Mouse (Mus musculus): Measurements from ENCODE around the gene Dcpp2. TPM values are rescaled to one million over a fixed set of nuclear protein-coding genes. Genes with fewer than 3 reads are reported as not detected.
"Not testable (repeated sequence)": the region's sequence is repeated elsewhere in the genome, so short reads cannot be mapped to it uniquely, and the experiment has no call there.

Dcpp2 gene
- polyA plus RNA-seq, 1 experiment from 2014 or later: not detected

GRCm38 (mm10) chr17:23931157-23931556 is 50.5 kb downstream of the Dcpp2 start:
- 18% methylated on average over 5 of the region's 5 CpGs for WGBS (ENCODE audit: insufficient replicate concordance)
- H3K36me3 ChIP-seq (replicated peaks): no peaks in the 10 kb centered on the region
- no peaks in the 10 kb centered on the region for H3K4me1 ChIP-seq (replicated peaks)
- ATAC-seq (ENCODE audit: insufficient read depth): no peak
- H3K9ac ChIP-seq: no peak overlapping the region
- H3K27me3 ChIP-seq: no peaks in the 10 kb centered on the region; the same call in 1 of the 2 replicates
- H3K9me3 ChIP-seq (replicated peaks): no peaks in the 10 kb centered on the region
- no peak overlapping the region for H3K4me2 ChIP-seq
- no peak overlapping the region for H3K4me3 ChIP-seq (replicated peaks)
- H3K27ac ChIP-seq (replicated peaks): no peak overlapping the region

- no peak for ATAC-seq (ENCODE audit: insufficient read depth)
- Histone ChIP-seq H3K27me3 (no peaks in the 10 kb centered on the region), H3K4me3 (replicated peaks) (no peak within 1 kb of the TSS), H3K9me3 (replicated peaks) (no peaks in the 10 kb centered on the region), H3K4me2 (no peak within 1 kb of the TSS), H3K4me1 (replicated peaks) (no peaks in the 10 kb centered on the region), H3K9ac (no peak within 1 kb of the TSS), H3K36me3 (replicated peaks) (no peaks in the 10 kb centered on the region), H3K27ac (replicated peaks) (no peak within 1 kb of the TSS)
Measured at GRCm38 (mm10) chr17:23941372-23941771, 60.7 kb downstream of the Dcpp2 start, which contains the start of gene Sbp. TSS of gene Sbp (plus strand) at chr17:23941672.

- H3K4me3 ChIP-seq (replicated peaks); H3K36me3 ChIP-seq (replicated peaks); H3K27ac ChIP-seq (replicated peaks); H3K9me3 ChIP-seq (replicated peaks); H3K4me1 ChIP-seq (replicated peaks); ATAC-seq (ENCODE audit: insufficient read depth); H3K4me2 ChIP-seq; H3K9ac ChIP-seq; H3K27me3 ChIP-seq: not testable (repeated sequence)
- WGBS (ENCODE audit: insufficient replicate concordance): 49% methylated on average over 4 of the region's 4 CpGs
Measured at GRCm38 (mm10) chr17:23947486-23947885, 66.8 kb downstream of the Dcpp2 start.

GRCm38 (mm10) chr17:23949068-23949467 is 68.4 kb downstream of the Dcpp2 start:
- no peaks in the 10 kb centered on the region for H3K4me1 ChIP-seq (replicated peaks)
- ATAC-seq (ENCODE audit: insufficient read depth): no peak
- H3K27ac ChIP-seq (replicated peaks): no peak overlapping the region
- H3K9ac ChIP-seq: no peak overlapping the region
- no peak overlapping the region for H3K4me3 ChIP-seq (replicated peaks)
- no peak overlapping the region for H3K4me2 ChIP-seq
- no peaks in the 10 kb centered on the region for H3K9me3 ChIP-seq (replicated peaks)
- H3K36me3 ChIP-seq (replicated peaks): no peaks in the 10 kb centered on the region
- no peaks in the 10 kb centered on the region for H3K27me3 ChIP-seq
- WGBS (ENCODE audit: insufficient replicate concordance): 54% methylated on average over 2 of the region's 2 CpGs

Other genes starting within 250 kb of the Dcpp2 start
- gene Mmp25, start 235.6 kb upstream of the Dcpp2 start, polyA plus RNA-seq (2015; fragmentation: Nextera tagmentation; extraction: Ambion mirVana): 0.40 and 0.64 TPM in 2 replicates
- 0.13 TPM in 1 of 2 replicates, not detected in the other for gene Bicdl2, start 220.4 kb upstream of the Dcpp2 start, polyA plus RNA-seq (2015; fragmentation: Nextera tagmentation; extraction: Ambion mirVana)
- 20.2 and 23.5 TPM in 2 replicates for gene Hcfc1r1, start 207.3 kb upstream of the Dcpp2 start, polyA plus RNA-seq (2015; fragmentation: Nextera tagmentation; extraction: Ambion mirVana)
- gene Thoc6, start 207.0 kb upstream of the Dcpp2 start, polyA plus RNA-seq (2015; fragmentation: Nextera tagmentation; extraction: Ambion mirVana): 19.7 and 22.4 TPM in 2 replicates
- gene Tnfrsf12a, start 203.4 kb upstream of the Dcpp2 start, polyA plus RNA-seq (2015; fragmentation: Nextera tagmentation; extraction: Ambion mirVana): 5.8 and 6.4 TPM in 2 replicates
- gene Cldn6, start 201.6 kb upstream of the Dcpp2 start, polyA plus RNA-seq (2015; fragmentation: Nextera tagmentation; extraction: Ambion mirVana): 0.89 and 2.0 TPM in 2 replicates
- not detected in 2 replicates for gene Cldn9, start 196.9 kb upstream of the Dcpp2 start, polyA plus RNA-seq (2015; fragmentation: Nextera tagmentation; extraction: Ambion mirVana)
- 0.10 and 0.15 TPM in 2 replicates for gene 1520401A03Rik, start 158.1 kb upstream of the Dcpp2 start, polyA plus RNA-seq (2015; fragmentation: Nextera tagmentation; extraction: Ambion mirVana)
- gene Pkmyt1, start 154.5 kb upstream of the Dcpp2 start, polyA plus RNA-seq (2015; fragmentation: Nextera tagmentation; extraction: Ambion mirVana): 28.8 and 34.7 TPM in 2 replicates
- 7.9 and 8.0 TPM in 2 replicates for gene Paqr4, start 140.0 kb upstream of the Dcpp2 start, polyA plus RNA-seq (2015; fragmentation: Nextera tagmentation; extraction: Ambion mirVana)
- gene Kremen2, start 135.0 kb upstream of the Dcpp2 start, polyA plus RNA-seq (2015; fragmentation: Nextera tagmentation; extraction: Ambion mirVana): not detected in 2 replicates
- 9.4 and 12.1 TPM in 2 replicates for gene Flywch1, start 109.3 kb upstream of the Dcpp2 start, polyA plus RNA-seq (2015; fragmentation: Nextera tagmentation; extraction: Ambion mirVana)
- gene Flywch2, start 94.8 kb upstream of the Dcpp2 start, polyA plus RNA-seq (2015; fragmentation: Nextera tagmentation; extraction: Ambion mirVana): 0.93 and 0.94 TPM in 2 replicates
- 167 and 170 TPM in 2 replicates for gene Srrm2, start 90.3 kb upstream of the Dcpp2 start, polyA plus RNA-seq (2015; fragmentation: Nextera tagmentation; extraction: Ambion mirVana)
- gene Elob, start 51.7 kb upstream of the Dcpp2 start, polyA plus RNA-seq (2015; fragmentation: Nextera tagmentation; extraction: Ambion mirVana): 388 and 452 TPM in 2 replicates
- gene Prss33, start 44.8 kb upstream of the Dcpp2 start, polyA plus RNA-seq (2015; fragmentation: Nextera tagmentation; extraction: Ambion mirVana): not detected in 2 replicates
- gene Prss32, start 37.0 kb upstream of the Dcpp2 start, polyA plus RNA-seq (2015; fragmentation: Nextera tagmentation; extraction: Ambion mirVana): not detected in 2 replicates
- gene Prss41, start 36.7 kb upstream of the Dcpp2 start, polyA plus RNA-seq (2015; fragmentation: Nextera tagmentation; extraction: Ambion mirVana): 0.10 TPM in 1 of 2 replicates, not detected in the other
- not detected in 2 replicates for gene Prss21, start 12.8 kb upstream of the Dcpp2 start, polyA plus RNA-seq (2015; fragmentation: Nextera tagmentation; extraction: Ambion mirVana)
- not detected in 2 replicates for gene Dcpp1, start within 50 bp of the Dcpp2 start, polyA plus RNA-seq (2015; fragmentation: Nextera tagmentation; extraction: Ambion mirVana)
- gene Dcpp3, start 36.6 kb downstream of the Dcpp2 start, polyA plus RNA-seq (2015; fragmentation: Nextera tagmentation; extraction: Ambion mirVana): not detected in 2 replicates
- not detected in 2 replicates for gene Sbp, start 60.8 kb downstream of the Dcpp2 start, polyA plus RNA-seq (2015; fragmentation: Nextera tagmentation; extraction: Ambion mirVana)
- gene Sbpl, start 74.4 kb downstream of the Dcpp2 start, polyA plus RNA-seq (2015; fragmentation: Nextera tagmentation; extraction: Ambion mirVana): not detected in 2 replicates
- 0.14 TPM in 1 of 2 replicates, not detected in the other for gene Prss30, start 99.7 kb downstream of the Dcpp2 start, polyA plus RNA-seq (2015; fragmentation: Nextera tagmentation; extraction: Ambion mirVana)
- not detected in 2 replicates for gene Prss22, start 117.2 kb downstream of the Dcpp2 start, polyA plus RNA-seq (2015; fragmentation: Nextera tagmentation; extraction: Ambion mirVana)
- not detected in 2 replicates for gene Prss27, start 157.3 kb downstream of the Dcpp2 start, polyA plus RNA-seq (2015; fragmentation: Nextera tagmentation; extraction: Ambion mirVana)
- gene Kctd5, start 192.6 kb downstream of the Dcpp2 start, polyA plus RNA-seq (2015; fragmentation: Nextera tagmentation; extraction: Ambion mirVana): 12.6 TPM in 2 replicates